Mouse (Mus musculus) urinary bladder, postnatal 4 days (tissue): ENCODE data around the gene F12.

Source experiments
- DNase-seq, 2 experiments: peaks; one replicate each; pipeline ENCODE4 v3.0.0; 2021 to 2022; ENCODE audit warnings: low spot score in 2 of 2

The F12 gene

DNA sequence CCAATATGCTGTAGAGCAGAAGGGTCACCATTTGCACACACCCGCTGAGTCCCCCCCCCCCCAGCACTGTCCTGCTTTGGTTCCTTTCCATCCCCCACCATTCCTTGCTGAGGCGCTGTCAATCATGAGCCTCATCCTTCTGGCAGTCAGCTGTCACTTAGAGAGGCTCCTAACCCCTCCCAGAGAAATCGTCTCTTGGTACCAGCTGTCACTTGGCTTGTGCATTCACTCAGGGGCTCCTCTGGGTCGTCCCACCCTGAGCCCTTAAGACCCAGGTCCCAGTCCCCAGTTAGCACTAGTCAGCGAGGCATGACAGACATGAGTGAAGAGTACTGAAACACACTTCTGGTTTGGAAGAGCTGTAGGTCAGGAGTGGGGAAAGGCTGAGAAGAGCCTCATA is 54.9 kb downstream of the F12 start:
- DNase-seq = no peak

DNA sequence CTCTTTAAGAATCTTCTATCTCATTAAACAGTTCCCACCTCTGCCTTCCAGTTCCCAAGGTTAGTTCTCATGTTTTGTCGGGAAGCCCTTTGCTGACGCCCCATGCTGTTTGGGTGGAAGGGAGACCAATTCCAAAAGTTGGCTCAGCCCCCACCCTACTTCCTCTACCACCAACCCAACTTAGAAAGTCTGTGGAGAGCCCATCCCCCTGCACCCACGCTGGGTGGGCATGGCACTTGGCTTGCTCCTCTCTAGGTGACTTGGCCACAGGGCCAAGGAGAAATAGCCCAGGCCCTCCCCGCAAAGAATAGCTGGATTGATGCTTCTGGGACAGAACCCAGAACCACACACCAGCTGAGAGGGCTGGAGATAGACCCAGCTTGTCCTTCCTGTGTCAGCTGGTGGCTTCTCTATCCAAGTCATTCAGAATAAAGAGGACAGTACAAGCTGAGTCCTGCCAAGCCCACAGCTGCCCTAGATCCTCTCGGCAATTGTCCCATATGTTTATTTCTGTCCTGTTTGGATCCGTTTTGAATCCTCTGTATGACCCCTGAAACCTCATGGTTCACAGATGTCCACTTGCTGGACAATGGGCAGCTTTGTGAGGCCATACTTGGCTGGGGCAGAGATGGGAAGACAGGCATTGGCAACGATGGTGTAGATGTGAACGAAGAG is 55.4 kb downstream of the F12 start:
- DNase-seq = no peak

DNA sequence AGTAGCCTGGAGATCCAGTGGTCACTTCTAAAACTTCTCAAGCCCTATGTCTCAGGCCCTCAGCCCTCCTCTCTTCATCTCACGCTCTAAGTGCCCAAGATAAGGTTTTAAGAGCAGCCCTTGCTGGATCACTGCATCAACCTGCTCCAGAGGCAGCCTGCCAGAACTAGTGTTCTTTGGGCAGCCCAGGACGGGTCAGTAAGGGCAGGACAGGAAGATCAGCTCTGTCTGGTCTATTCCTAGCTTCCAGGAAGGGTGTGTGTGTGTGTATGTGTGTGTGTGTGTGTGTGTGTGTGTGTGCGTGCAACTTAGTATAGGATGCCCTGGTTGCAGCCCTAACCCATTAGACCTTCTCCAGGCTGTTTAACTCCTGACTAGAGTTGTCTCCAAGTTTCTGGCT is 56.4 kb downstream of the F12 start:
- DNase-seq = no peak

DNA sequence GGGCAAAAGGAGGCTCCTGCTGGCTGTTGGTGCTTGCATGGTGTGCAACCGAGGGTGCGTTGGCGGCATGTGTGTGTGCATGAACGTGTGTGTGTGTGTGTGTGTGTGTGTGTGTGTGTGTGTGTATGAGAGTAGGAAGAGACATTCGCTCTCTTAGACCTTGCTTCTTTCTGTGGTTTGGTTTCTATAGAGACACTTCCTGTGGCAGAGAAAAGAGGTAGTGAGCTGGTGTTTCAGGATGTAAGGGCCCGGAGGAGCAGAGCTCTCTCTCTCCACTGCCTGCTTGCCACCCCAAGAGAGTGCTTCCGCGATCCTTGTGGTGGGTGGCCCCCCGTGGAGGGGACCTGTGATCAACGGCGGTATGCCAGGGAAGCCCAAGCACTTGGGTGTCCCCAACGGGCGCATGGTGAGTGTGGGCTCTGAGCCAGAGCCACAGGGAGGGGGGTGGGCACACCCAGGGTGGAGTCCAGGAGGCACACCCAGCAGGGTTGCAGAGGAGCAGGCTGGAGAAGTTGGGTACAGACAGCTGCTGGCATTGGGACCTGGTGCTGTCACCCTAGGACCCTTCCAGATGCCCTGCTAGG is 57.0 kb downstream of the F12 start, which contains the start of gene Rgs14:
Gene Rgs14 (plus strand): TSS at position 202 of the 584 bp plus-strand sequence.
- no peak for DNase-seq

DNA sequence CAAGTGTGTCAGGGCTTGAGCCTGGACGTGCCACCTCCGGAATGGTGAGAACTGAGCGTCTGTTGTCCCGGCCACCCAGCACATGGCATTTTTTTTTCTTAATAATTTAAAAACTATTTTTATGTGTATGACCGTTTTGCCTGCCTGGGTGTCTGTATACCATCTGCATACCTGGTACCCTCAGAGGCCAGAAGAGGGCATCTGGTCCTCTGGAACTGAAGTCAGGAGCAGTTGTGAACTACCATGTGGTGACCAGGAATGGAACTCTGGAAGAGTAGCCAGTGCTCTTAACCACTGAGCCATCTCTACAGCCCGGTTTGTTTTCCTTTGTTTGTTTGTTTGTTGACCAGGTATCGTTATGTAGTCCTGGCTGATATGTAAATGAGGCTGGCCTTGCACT is 58.2 kb downstream of the F12 start:
- DNase-seq = no peak
